Mouse (Mus musculus) heart, postnatal 0 days (tissue): ENCODE data around the gene Scgb1a1. TPM values are rescaled to one million over a fixed set of nuclear protein-coding genes. Genes with fewer than 3 reads are reported as not detected.

Source experiments
- ATAC-seq: fragments of 200-750 bp; cut with Nextera tagmentation; 2 replicates; pipeline ENCODE4 v1.8.0; 2017; ENCODE audit warnings: low read depth, moderate number of reproducible peaks, moderate library complexity; ENCODE audit not compliant: insufficient read depth
- DNase-seq: peaks from one replicate; pipeline ENCODE4 v3.0.0-alpha.2; 2016; ENCODE audit warnings: low spot score
- H3K27ac ChIP-seq: fragments of 300-500 bp; sonication (generic); 2 replicates; pipeline ENCODE4 v1.5.1; 2014; ENCODE audit warnings: low read depth, mild to moderate bottlenecking
- H3K27me3 ChIP-seq: fragments of 300-500 bp; sonication (generic); 2 replicates; pipeline ENCODE4 v1.6.1; 2014; ENCODE audit warnings: low read length, mixed read lengths; ENCODE audit not compliant: control insufficient read depth, insufficient read depth
- H3K36me3 ChIP-seq: fragments of 300-500 bp; sonication (generic); replicated peaks from 2 replicates; pipeline ENCODE4 v1.6.1; 2014; ENCODE audit warnings: low read length, mixed read lengths; ENCODE audit not compliant: control insufficient read depth, insufficient read depth
- H3K4me1 ChIP-seq: fragments of 300-500 bp; sonication (generic); 2 replicates; pipeline ENCODE4 v1.6.1; 2014; ENCODE audit warnings: antibody characterized with exemption; ENCODE audit not compliant: control insufficient read depth, insufficient read depth
- H3K4me2 ChIP-seq: fragments of 300-500 bp; sonication (generic); 2 replicates; pipeline ENCODE4 v1.6.1; 2014; ENCODE audit warnings: low read depth, mild to moderate bottlenecking, low read length, moderate library complexity
- H3K4me3 ChIP-seq: fragments of 300-500 bp; sonication (generic); 2 replicates; pipeline ENCODE4 v1.5.1; 2014; ENCODE audit warnings: low read depth, low read length
- H3K9ac ChIP-seq: fragments of 300-500 bp; sonication (generic); replicated peaks from 2 replicates; pipeline ENCODE4 v1.6.1; 2014; ENCODE audit warnings: low read depth, low read length, mixed read lengths
- H3K9me3 ChIP-seq: fragments of 300-500 bp; sonication (generic); replicated peaks from 2 replicates; pipeline ENCODE4 v1.6.1; 2016; ENCODE audit warnings: low read length; ENCODE audit not compliant: control insufficient read depth
- CTCF ChIP-seq: IDR thresholded peaks from 2 replicates; pipeline ENCODE4 v1.5.1; 2016; ENCODE audit warnings: antibody characterized with exemption, control low read depth, low read depth
- EP300 ChIP-seq: IDR thresholded peaks from 2 replicates; pipeline ENCODE4 v1.6.1; 2016; ENCODE audit warnings: antibody characterized with exemption, low read depth
- WGBS: fragments of 180-500 bp; shearing (Covaris S2); extraction: QIAGEN DNeasy Blood & Tissue Kit; methylation state at CpG from one replicate; pipeline ENCODE4 v1.1.7; 2014; 5-methylcytosine and 5-hydroxymethylcytosine counted together
- polyA plus RNA-seq: library from polyadenylated mRNA; unstranded; fragments of >200 nt; fragmentation: Nextera tagmentation; extraction: Ambion mirVana; gene quantifications from 2 replicates; pipeline ENCODE4 v1.2.1, GENCODE M21; 2015
- total RNA-seq: library from RNA; depleted of rRNA; stranded (reverse); fragments of >200 nt; gene quantifications from 2 replicates; pipeline ENCODE4 v1.2.3, GENCODE M21; 2014; ENCODE audit warnings: low replicate concordance; rRNA removed

Gene Scgb1a1
- total RNA-seq, result 8.9 TPM in 1 of 2 replicates, not detected in the other
- polyA plus RNA-seq, result 1.3 and 98.2 TPM in 2 replicates

DNA sequence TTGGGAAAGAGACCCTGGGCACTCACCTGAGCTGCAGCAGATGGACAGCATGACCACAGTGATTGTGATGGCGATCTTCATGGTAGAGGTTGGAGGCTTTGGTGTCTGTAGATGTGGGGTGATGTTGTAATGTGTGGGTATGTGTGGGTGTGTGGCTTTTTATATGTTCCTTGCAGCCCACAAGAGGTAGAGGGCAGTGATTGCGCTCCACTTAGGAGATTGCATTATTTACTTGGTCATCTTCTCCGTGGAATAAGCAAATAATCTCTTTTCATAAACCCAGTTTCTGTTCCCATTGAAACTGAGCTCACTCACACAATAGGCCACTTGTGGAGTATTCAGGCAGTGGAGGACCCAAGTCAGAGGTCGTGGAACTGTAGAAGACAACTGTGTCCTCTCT is at the start of gene Scgb1a1:
Gene Scgb1a1 (minus strand): TSS at position 138 of the 400 bp plus-strand sequence.
- Histone ChIP-seq H3K27me3 (no peaks in the 10 kb centered on the region), H3K4me2 (no peak within 1 kb of the TSS), H3K4me3 (no peak within 1 kb of the TSS), H3K9me3 (no peaks in the 10 kb centered on the region), H3K27ac (no peak within 1 kb of the TSS), H3K36me3 (no peaks in the 10 kb centered on the region), H3K9ac (no peak within 1 kb of the TSS), H3K4me1 (peaks cover 3% of the 10 kb centered on the region; the same call in 1 of the 2 replicates)
- TF ChIP-seq CTCF, result no peak
- TF ChIP-seq EP300, result no peak
- no peak for ATAC-seq
- 77% methylated on average over 4 of the region's 4 CpGs for WGBS
- no peak for DNase-seq

DNA sequence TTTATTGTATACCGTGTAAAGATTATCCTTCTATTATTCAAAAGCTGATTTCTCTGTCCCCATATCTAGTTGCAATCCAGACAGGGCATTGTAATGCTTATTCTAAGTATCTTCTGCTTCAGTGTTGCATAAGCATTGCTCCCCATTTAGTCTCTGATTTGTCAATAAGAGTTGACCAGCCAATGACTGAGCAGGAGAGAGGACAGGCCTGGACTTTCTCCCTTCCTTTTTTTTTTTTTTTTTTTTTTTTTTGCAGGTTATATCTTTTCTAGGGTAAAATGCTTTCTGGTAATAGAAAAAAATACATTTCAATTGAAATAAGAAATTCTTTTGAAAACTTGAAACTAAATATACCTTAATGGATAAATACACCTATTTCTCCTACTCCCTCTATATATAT is 49.4 kb upstream of the Scgb1a1 start:
- ATAC-seq (no peak), DNase-seq (no peak)
- WGBS, result 73% methylated on average over 1 of the region's 1 CpGs
- no peak overlapping the region for H3K4me2 ChIP-seq
- H3K4me3 ChIP-seq, result no peak overlapping the region
- H3K36me3 ChIP-seq, result no peaks in the 10 kb centered on the region
- no peak overlapping the region for H3K27ac ChIP-seq
- no peak overlapping the region for H3K9ac ChIP-seq
- TF ChIP-seq EP300 (no peak), CTCF (no peak)
- no peaks in the 10 kb centered on the region for H3K4me1 ChIP-seq
- H3K9me3 ChIP-seq, result no peaks in the 10 kb centered on the region
- H3K27me3 ChIP-seq, result no peaks in the 10 kb centered on the region

GRCm38 (mm10) chr19:9135512-9136331 is 48.0 kb upstream of the Scgb1a1 start, which contains the start of gene Asrgl1:
Asrgl1 (minus strand) TSS chr19:9135636.
- no peaks in the 10 kb centered on the region for H3K9me3 ChIP-seq
- ATAC-seq (peak; percentile 97), DNase-seq (peak; percentile 85)
- no peaks in the 10 kb centered on the region for H3K36me3 ChIP-seq
- 9% methylated on average over 31 of the region's 31 CpGs for WGBS
- peak within 1 kb of the TSS; percentile 100 for H3K4me2 ChIP-seq
- peak within 1 kb of the TSS; percentile 91 for H3K4me3 ChIP-seq
- H3K27me3 ChIP-seq, result no peaks in the 10 kb centered on the region
- H3K9ac ChIP-seq, result peak within 1 kb of the TSS; percentile 74
- H3K27ac ChIP-seq, result peak within 1 kb of the TSS; percentile 32; the same call in 1 of the 2 replicates
- TF ChIP-seq CTCF (no peak), EP300 (no peak)
- H3K4me1 ChIP-seq, result no peaks in the 10 kb centered on the region; the same call in 1 of the 2 replicates

DNA sequence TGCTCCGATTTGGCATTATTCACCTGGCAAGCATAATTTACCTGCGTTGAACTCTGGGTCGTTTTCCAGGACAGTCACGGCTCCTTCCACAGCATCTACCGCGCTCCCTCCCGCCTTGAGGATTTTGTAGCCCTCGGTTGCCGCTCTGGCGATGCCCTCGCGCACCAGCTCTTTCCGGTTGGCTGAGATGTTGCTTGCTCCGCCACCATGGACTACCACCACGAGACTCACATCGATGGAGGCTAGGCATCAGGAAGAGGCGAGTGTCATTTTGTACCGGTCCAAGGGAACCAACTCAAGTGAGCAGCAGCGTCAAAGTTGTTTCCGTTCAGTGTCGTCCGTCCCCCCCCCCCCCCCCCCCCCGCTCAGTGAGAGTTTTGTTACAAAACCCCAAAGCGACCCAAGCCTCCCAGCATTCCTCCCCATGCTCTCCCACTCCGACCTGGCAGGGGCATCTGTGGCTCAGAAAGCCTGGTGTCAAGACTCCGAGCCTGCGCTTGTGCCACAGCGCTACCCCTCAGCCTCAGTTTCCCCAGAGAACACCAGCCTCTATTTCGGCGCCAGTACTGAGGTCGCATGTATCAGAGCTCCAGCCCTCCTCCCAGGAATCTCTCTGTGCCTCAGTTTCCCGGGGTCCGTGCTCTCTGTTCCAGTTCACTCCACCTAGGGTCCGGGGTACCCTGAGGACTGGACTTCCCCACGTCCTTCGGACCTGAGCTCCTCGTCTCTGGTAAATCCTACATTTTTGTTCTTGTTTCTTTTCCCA is 47.2 kb upstream of the Scgb1a1 start:
- Histone ChIP-seq H3K9ac (peak overlapping the region; percentile 74), H3K4me2 (peak overlapping the region; percentile 100), H3K36me3 (no peaks in the 10 kb centered on the region), H3K4me3 (peak overlapping the region; percentile 91), H3K27ac (peak overlapping the region; percentile 32; the same call in 1 of the 2 replicates), H3K4me1 (no peaks in the 10 kb centered on the region; the same call in 1 of the 2 replicates), H3K9me3 (no peaks in the 10 kb centered on the region), H3K27me3 (no peaks in the 10 kb centered on the region)
- WGBS, result 1% methylated on average over 32 of the region's 37 CpGs
- DNase-seq, result peak; percentile 20
- no peak for TF ChIP-seq EP300
- TF ChIP-seq CTCF, result no peak
- peak; percentile 43; the same call in 1 of the 2 replicates for ATAC-seq

- H3K4me3 ChIP-seq, result no peak overlapping the region
- 35% methylated on average over 1 of the region's 1 CpGs for WGBS
- no peak overlapping the region for H3K9ac ChIP-seq
- no peak overlapping the region for H3K27ac ChIP-seq
- ATAC-seq (no peak), DNase-seq (no peak)
- TF ChIP-seq EP300, result no peak
- TF ChIP-seq CTCF, result no peak
- H3K27me3 ChIP-seq, result no peaks in the 10 kb centered on the region
- peaks cover 11% of the 10 kb centered on the region for H3K36me3 ChIP-seq
- H3K4me2 ChIP-seq, result no peak overlapping the region
- H3K4me1 ChIP-seq, result peaks cover 6% of the 10 kb centered on the region; the same call in 1 of the 2 replicates
- H3K9me3 ChIP-seq, result no peaks in the 10 kb centered on the region
These were observed 42.2 kb upstream of the Scgb1a1 start for GRCm38 (mm10) chr19:9129996-9130395.
